Mouse (Mus musculus): ENCODE results near the gene Il3ra. TPM values are rescaled to one million over a fixed set of nuclear protein-coding genes. Genes with fewer than 3 reads are reported as not detected.

The Il3ra gene
- polyA plus RNA-seq, 1 experiment: 76.8 TPM

DNA sequence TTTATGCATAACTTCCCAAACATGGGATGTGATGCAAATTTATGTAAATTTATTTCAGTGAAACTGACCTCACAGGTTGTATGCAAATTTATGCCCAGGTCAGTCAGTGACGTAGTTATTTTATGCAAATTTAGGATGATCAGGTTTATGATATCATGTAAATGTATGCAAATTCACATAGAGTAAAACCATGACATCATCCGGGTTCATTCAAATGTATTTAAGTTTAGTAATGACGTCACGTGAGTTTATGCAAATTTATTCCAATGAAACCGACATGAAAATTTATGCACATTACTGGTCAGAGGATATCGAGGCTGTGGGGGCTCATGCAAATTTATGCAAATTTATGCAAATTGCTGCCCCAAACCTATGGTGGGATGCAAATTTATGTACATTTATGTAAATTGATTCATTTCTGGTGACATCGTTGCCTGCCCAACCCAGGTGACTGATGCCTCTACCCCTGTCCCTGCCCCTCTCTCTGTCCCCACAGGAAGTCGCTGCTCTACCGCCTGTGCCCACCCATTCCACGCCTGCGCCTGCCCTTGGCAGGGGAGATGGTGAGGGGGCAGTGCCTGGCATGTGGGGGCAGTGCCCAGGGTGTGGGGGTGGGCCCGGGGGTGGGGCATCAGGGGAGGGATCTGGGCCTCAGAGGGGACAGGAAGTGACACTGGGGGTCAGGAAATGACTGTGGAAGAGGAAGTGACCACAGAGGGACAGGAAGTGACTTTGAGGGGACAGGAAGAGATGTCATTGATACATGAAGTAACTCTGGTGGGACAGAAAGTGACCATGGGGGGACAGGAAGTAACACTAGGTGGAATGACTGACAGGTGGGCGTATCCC is 8.7 kb downstream of the Il3ra start:
- Histone ChIP-seq H3K4me3 (ENCODE audit: insufficient read depth, low read length) (no peak overlapping the region), H3K4me1 (ENCODE audit: control insufficient read depth, insufficient read depth, low read length) (no peaks in the 10 kb centered on the region), H3K27ac (ENCODE audit: insufficient read depth, low read depth, low read length) (no peak overlapping the region)
- TF ChIP-seq POLR2A (IDR thresholded peaks at IDR 0.05; ENCODE audit: borderline replicate concordance, low read depth, low read length) (no peak), CTCF (IDR thresholded peaks at IDR 0.05; ENCODE audit: low read depth, low read length) (no peak)

- no peak overlapping the region for H3K4me3 ChIP-seq (ENCODE audit: insufficient read depth, low read length)
- H3K4me1 ChIP-seq (ENCODE audit: control insufficient read depth, insufficient read depth, low read length): no peaks in the 10 kb centered on the region
- H3K27ac ChIP-seq (ENCODE audit: insufficient read depth, low read depth, low read length): no peak overlapping the region
- TF ChIP-seq CTCF (IDR thresholded peaks at IDR 0.05; ENCODE audit: low read depth, low read length) (no peak), POLR2A (IDR thresholded peaks at IDR 0.05; ENCODE audit: borderline replicate concordance, low read depth, low read length) (no peak)
Measured at GRCm38 (mm10) chr14:14355360-14355646, 9.2 kb downstream of the Il3ra start.

DNA sequence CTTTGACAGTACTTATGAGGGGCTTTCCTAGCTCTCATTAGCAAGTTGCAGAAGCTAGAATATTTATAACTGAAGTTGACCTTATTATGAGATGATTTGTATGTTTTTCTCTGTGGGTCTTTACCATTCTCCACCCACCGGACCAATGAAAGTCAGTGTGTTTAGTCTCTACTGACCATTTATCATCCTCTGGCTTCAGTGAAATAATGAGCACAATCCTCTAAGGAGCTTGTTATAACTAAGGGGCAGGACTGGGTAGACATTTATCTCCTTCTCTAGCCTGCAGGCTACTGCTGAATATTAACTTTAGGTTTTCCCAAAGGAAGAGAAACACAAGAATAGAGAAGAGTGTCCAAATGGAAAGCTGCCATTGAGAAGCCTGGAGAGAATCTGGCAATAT is 49.5 kb downstream of the Il3ra start:
- H3K4me3 ChIP-seq (ENCODE audit: insufficient read depth, low read length): no peak overlapping the region
- H3K4me1 ChIP-seq (ENCODE audit: control insufficient read depth, insufficient read depth, low read length): no peaks in the 10 kb centered on the region
- no peak overlapping the region for H3K27ac ChIP-seq (ENCODE audit: insufficient read depth, low read depth, low read length)
- TF ChIP-seq POLR2A (IDR thresholded peaks at IDR 0.05; ENCODE audit: borderline replicate concordance, low read depth, low read length) (no peak), CTCF (IDR thresholded peaks at IDR 0.05; ENCODE audit: low read depth, low read length) (no peak)

- H3K27ac ChIP-seq (ENCODE audit: insufficient read depth, low read depth, low read length): no peak within 1 kb of the TSS
- no peak within 1 kb of the TSS for H3K4me3 ChIP-seq (ENCODE audit: insufficient read depth, low read length)
- H3K4me1 ChIP-seq (ENCODE audit: control insufficient read depth, insufficient read depth, low read length): no peaks in the 10 kb centered on the region
- TF ChIP-seq POLR2A (IDR thresholded peaks at IDR 0.05; ENCODE audit: borderline replicate concordance, low read depth, low read length) (no peak), CTCF (IDR thresholded peaks at IDR 0.05; ENCODE audit: low read depth, low read length) (no peak)
Measured at GRCm38 (mm10) chr14:14400998-14401397, 54.9 kb downstream of the Il3ra start, which contains the start of gene Olfr721-ps1. Olfr721-ps1 (plus strand) TSS chr14:14401298.

Other genes starting within 250 kb of the Il3ra start
- 73.8 and 82.9 TPM in 2 replicates for gene Psmd6, start 225.3 kb upstream of the Il3ra start, polyA plus RNA-seq (2012; ENCODE audit: insufficient read depth, insufficient read length, missing spikeins)
- not detected in 2 replicates for gene Olfr720, start 159.4 kb upstream of the Il3ra start, polyA plus RNA-seq (2012; ENCODE audit: insufficient read depth, insufficient read length, missing spikeins)
- gene Olfr31, start 23.4 kb upstream of the Il3ra start, polyA plus RNA-seq (2012; ENCODE audit: insufficient read depth, insufficient read length, missing spikeins): not detected in 2 replicates
- not detected in 2 replicates for gene Olfr721-ps1, start 55.0 kb downstream of the Il3ra start, polyA plus RNA-seq (2012; ENCODE audit: insufficient read depth, insufficient read length, missing spikeins)

Data from bone marrow macrophage, adult 2 months (primary cell).